Mouse (Mus musculus) limb, embryonic 11.5 days (tissue): ENCODE measurements at regions not wholly inside any gene's neighbourhood (a gene's known extent, or its start where the extent isn't known, plus 50 kb on each side); places are given as distances from the start of the nearest gene placed in this dataset.

Source experiments
- ATAC-seq: fragments of 200-750 bp; cut with Nextera tagmentation; 2 replicates; pipeline ENCODE4 v1.8.0; 2017; ENCODE audit warnings: low read depth; ENCODE audit not compliant: insufficient number of reproducible peaks, low FRiP score, low TSS enrichment
- DNase-seq: peaks from one replicate; pipeline ENCODE4 v3.0.0-alpha.2; 2015; ENCODE audit warnings: low spot score
- H3K27ac ChIP-seq: fragments of 300-500 bp; sonication (generic); replicated peaks from 2 replicates; pipeline ENCODE4 v1.5.1; 2014; ENCODE audit warnings: low read depth, mild to moderate bottlenecking, low read length
- H3K27me3 ChIP-seq: fragments of 300-500 bp; sonication (generic); 2 replicates; pipeline ENCODE4 v1.6.1; 2014; ENCODE audit warnings: mild to moderate bottlenecking, low read length, mixed read lengths; ENCODE audit not compliant: control insufficient read depth, insufficient read depth
- H3K36me3 ChIP-seq: fragments of 300-500 bp; sonication (generic); 2 replicates; pipeline ENCODE4 v1.6.1; 2014; ENCODE audit warnings: mild to moderate bottlenecking, low read length, moderate library complexity, mixed read lengths; ENCODE audit not compliant: control insufficient read depth, insufficient read depth
- H3K4me1 ChIP-seq: fragments of 300-500 bp; sonication (generic); 2 replicates; pipeline ENCODE4 v1.6.1; 2014; ENCODE audit warnings: low read length, mixed read lengths; ENCODE audit not compliant: control insufficient read depth, insufficient read depth
- H3K4me2 ChIP-seq: fragments of 300-500 bp; sonication (generic); 2 replicates; pipeline ENCODE4 v1.6.1; 2014; ENCODE audit warnings: low read depth, mild to moderate bottlenecking, moderate library complexity; ENCODE audit not compliant: severe bottlenecking
- H3K4me3 ChIP-seq: fragments of 300-500 bp; sonication (generic); 2 replicates; pipeline ENCODE4 v1.5.1; 2014; ENCODE audit warnings: low read depth, low read length
- H3K9ac ChIP-seq: fragments of 300-500 bp; sonication (generic); 2 replicates; pipeline ENCODE4 v1.6.1; 2014; ENCODE audit warnings: mild to moderate bottlenecking, low read length
- H3K9me3 ChIP-seq: fragments of 300-500 bp; sonication (generic); 2 replicates; pipeline ENCODE4 v1.6.1; 2016; ENCODE audit warnings: low read length; ENCODE audit not compliant: control insufficient read depth
- WGBS: fragments of 180-500 bp; shearing (Covaris S2); extraction: QIAGEN DNeasy Blood & Tissue Kit; methylation state at CpG from one replicate; pipeline ENCODE4 v1.1.7; 2014; 5-methylcytosine and 5-hydroxymethylcytosine counted together

- Histone ChIP-seq H3K4me1 (no peaks in the 10 kb centered on the region), H3K27ac (no peak overlapping the region), H3K27me3 (no peaks in the 10 kb centered on the region), H3K9me3 (no peaks in the 10 kb centered on the region), H3K36me3 (no peaks in the 10 kb centered on the region), H3K4me2 (no peak overlapping the region), H3K4me3 (no peak overlapping the region), H3K9ac (0 out of 2 replicates have a peak overlapping the region, but pooled peaks have one; percentile 34)
- peak; percentile 32 for DNase-seq
- 26% methylated on average over 9 of the region's 9 CpGs for WGBS
- no peak for ATAC-seq
These were observed 949.7 kb downstream of the Mrps31 start for GRCm38 (mm10) chr8:23360850-23361274.
